ENCODE assay signal across 8 mouse cellular contexts in the genomic region with DNA sequence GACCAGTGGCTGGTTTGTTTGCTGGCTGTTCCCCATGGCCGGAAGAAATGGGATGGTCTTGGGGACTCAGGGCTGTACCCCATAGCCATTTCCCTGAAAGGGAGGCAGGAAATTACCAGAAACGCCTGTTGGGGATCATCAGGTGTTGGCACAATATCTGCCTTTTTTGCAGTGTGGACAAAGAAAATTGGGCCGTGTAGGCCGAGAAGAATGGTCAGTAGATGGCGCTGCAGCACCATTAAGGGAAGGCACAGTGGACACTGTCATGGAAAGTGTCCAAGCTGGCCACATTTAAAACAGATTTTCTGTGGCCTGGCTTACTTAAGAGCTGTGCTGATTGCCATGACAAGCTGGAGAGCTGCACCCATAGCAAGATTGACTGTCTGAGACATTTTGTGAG.
DNase-seq lines count a peak whose midpoint lies in the region; ATAC-seq and TF ChIP-seq lines count a peak whose summit lies in the region.
"Not testable (repeated sequence)": the region's sequence is repeated elsewhere in the genome, so short reads cannot be mapped to it uniquely, and the experiment has no call there.

No protein-coding gene starts in this region.

- H3K9me3 ChIP-seq in intestine, postnatal 0 days (ENCODE audit: control insufficient read depth): not testable (repeated sequence)

- H3K27me3 ChIP-seq in intestine, postnatal 0 days (replicated peaks; ENCODE audit: control insufficient read depth, insufficient read depth, low read length): not testable (repeated sequence)

- H3K9ac ChIP-seq in intestine, postnatal 0 days (ENCODE audit: low read depth, low read length): not testable (repeated sequence)

- not testable (repeated sequence) for ATAC-seq in intestine, postnatal 0 days

- not testable (repeated sequence) for H3K4me1 ChIP-seq in intestine, postnatal 0 days (replicated peaks; ENCODE audit: control insufficient read depth, insufficient read depth, low read length)

- H3K27ac ChIP-seq in intestine, postnatal 0 days (ENCODE audit: low read depth, low read length): not testable (repeated sequence)

- peak; percentile 32 for TF ChIP-seq CTCF in intestine, postnatal 0 days (IDR thresholded peaks at IDR 0.05; ENCODE audit: low read depth)

- peak; percentile 9 for DNase-seq in 3T3-L1 (ENCODE audit: low read depth, low spot score)
- DNase-seq in ZHBTc4 (ENCODE audit: low read depth, low spot score): peak; percentile 2
- DNase-seq in adrenal gland, postnatal 36 days: peak; percentile 3 to 18
- DNase-seq in kidney, postnatal 4 days: peak; percentile 2 to 6
- peak; percentile 2 for DNase-seq in liver
- peak; percentile 9 for DNase-seq in lung, postnatal 14 days
- peak; percentile 3 for DNase-seq in right cerebral cortex, postnatal 14 days

- not testable (repeated sequence) for H3K36me3 ChIP-seq in intestine, postnatal 0 days (ENCODE audit: control insufficient read depth, insufficient read depth)

- H3K4me2 ChIP-seq in intestine, postnatal 0 days (replicated peaks; ENCODE audit: low read depth): not testable (repeated sequence)

- WGBS in intestine, postnatal 0 days: 46% methylated on average over 4 of the region's 5 CpGs

- not testable (repeated sequence) for H3K4me3 ChIP-seq in intestine, postnatal 0 days (ENCODE audit: low read depth, low read length)
